Mouse (Mus musculus) liver (tissue): ENCODE measurements around the gene Gm43738.
A peak's percentile ranks its signal among the peaks of the same experiment; 100 is the strongest.
"Not testable (repeated sequence)": the region's sequence is repeated elsewhere in the genome, so short reads cannot be mapped to it uniquely, and the experiment has no call there.

Experiments used
- DNase-seq: peaks from one replicate; pipeline ENCODE4 v3.0.0-alpha.2; 2020; ENCODE audit warnings: mixed read lengths

The Gm43738 gene

GRCm38 (mm10) chr3:89101812-89102494, 1.1 kb upstream of the Gm43738 start, which contains the start of gene Fdps:
Fdps (minus strand) TSS chr3:89101959.
- DNase-seq: peak; percentile 97

DNA sequence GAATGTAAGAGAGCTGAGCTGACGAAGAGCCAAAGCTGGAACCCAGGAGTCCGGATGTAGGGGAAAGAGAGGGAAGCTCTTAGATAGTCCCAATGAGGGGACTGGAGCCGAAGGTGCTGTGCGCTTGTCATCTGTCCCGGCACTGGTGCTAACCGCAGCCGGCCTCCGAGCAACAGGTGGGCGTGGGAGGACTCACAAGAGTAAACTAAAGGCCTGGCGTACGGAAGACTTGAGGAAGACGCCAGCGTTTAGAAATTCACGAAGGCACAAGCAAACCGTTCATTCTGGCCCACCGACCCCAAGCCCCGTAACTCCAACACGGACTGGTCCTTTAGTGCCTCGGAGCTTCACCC, 536 bp upstream of the Gm43738 start:
- DNase-seq: no peak

GRCm38 (mm10) chr3:89094021-89094420, 6.9 kb downstream of the Gm43738 start:
- no peak for DNase-seq

DNA sequence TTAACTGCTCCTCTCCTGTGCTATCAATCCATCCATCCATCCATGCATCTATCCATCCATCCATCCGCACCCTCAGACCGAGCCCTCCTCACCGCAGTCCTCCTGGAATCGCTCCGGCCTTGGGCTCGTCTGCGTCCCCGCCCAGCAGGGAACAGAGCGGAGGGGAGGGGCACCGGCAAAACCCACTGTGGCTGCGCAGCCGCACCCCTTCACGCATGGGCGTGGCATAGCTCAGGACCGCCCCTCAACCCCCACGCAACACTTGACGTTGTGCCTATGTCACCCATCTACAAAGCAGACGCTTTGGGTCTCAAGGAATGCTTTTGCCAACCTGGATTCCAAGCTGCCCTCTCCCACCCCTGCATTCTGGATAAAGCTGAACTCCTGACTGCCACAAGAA, 7.7 kb downstream of the Gm43738 start, which contains the start of gene Rusc1:
Gene Rusc1, minus strand, starts transcription at position 137 of the 400 bp plus-strand sequence.
- peak; percentile 87 for DNase-seq

DNA sequence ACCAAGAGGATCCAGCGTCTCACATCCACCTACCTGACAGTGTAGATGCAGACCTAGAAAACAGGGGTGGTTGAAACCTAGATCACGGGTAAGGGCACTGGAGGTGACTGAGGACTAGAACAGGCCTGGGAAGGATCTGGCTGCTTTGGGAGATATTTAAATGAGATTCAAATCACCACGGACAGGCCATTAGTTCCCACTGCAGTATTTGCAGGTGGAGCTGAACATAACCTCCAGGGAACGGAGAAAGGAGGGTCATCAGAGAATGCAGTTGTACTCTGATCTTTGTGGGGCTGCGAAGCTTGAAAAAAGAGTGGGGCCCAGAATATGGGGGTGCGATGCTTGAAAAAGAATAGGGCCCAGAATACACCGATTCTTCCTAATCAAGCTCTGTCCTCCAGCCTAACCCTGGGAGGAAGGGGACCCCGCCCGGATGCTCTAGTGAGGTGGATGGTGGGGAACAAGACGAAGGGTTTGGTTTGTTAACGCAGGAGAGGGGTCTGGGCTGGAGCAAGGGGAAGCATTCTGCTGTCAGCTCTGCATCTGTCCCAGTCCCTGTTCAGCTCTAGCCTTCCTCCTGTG, 8.3 kb downstream of the Gm43738 start:
- no peak for DNase-seq

GRCm38 (mm10) chr3:89091811-89092508, 8.9 kb downstream of the Gm43738 start:
- DNase-seq: no peak

- peak; percentile 87 for DNase-seq
Measured at GRCm38 (mm10) chr3:89090694-89091655, 9.9 kb downstream of the Gm43738 start.

DNA sequence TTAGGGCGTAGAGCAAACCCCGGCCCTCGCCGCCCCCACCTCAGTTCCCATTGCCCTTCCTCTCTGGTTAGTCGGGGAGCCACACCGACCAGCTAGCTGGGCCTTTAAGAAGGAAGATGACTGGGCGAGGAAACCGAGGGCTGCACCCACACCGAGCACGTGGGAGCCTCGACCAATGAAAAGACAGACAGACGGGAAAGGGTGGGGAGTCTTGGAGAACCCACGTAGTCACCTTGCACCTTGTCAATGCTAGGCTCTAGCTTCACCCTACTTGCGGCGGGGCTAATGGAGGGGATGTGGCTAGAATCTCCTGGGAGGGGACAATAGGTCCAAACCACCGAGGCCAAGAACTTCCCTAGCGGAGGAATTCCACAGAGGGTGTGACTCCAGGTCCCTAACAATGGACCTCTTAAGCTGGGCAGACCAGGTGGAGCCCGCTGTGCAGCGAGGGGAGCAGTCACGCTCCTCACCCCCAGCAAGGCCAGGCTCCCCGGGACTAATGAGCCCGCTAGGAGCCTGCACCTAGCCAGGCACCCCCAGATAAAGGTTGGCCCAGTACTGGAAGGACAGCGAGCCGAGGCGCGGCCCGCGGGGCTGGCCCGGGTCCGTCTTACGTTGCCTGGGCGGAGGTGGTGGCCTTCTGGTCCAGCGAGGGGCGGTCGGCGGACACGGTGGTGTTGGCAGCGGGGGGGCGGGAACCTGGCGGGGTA, 10.9 kb downstream of the Gm43738 start:
- DNase-seq: peak; percentile 90

- no peak for DNase-seq
Measured at GRCm38 (mm10) chr3:89088974-89089373, 11.9 kb downstream of the Gm43738 start.

DNA sequence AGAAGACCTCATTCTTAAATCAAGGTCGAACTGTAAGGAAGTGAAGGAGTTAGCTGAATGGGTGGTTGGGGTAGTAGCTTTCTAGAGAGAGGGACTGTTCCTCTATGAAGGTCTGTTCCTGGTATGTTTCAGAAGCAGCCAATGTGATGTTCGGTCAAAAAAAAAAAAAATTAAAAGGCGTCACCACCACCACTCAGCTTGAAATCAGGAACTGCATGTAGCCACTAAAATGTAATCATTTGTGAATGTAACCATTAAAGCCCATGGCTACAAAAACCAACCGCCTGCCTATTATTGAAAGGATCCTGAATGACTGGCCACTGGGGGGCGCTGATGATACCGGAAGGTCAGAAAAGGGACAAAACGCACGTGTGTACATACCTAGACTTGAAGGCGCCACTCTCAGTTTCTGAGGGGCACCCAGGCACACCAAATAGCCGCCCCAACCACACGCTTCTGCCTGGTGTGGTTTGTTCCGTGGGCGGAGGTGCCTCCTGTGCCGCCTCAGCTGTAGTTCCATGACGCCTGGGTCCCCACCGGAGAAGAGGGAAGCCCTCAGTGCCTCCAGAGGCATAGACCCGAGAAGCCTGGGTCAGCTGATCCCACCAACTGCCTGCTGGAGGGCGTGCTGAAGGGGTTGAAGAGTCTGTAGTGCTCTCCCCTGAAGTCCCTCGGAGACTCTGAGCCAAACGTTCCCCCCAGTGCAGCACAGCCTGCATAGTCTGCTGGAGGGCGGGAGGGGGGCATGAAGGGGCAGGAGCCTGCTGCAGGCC, 13.4 kb downstream of the Gm43738 start:
- peak; percentile 89 for DNase-seq

GRCm38 (mm10) chr3:89084654-89085190, 16.2 kb downstream of the Gm43738 start:
- DNase-seq: no peak

DNA sequence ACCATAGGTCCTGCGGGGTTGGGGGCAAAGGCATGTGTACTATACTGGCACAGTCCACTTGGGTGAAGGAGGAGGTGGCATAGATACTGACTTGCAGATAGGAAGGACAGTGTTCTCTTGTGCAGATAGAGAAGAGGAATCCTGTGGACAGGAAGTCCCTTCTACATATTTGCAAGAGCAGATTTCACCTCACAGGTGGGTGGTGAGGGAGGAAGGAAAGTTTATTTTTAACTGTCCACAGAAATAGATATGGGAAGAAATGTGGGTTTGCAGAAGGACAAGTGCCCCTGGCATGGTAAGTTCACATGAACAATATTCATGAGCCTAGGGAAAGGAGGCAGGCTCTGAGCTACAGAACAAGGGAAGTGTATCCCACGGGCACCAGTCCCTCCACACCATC, 16.8 kb downstream of the Gm43738 start:
- no peak for DNase-seq

GRCm38 (mm10) chr3:89082287-89082686, 18.6 kb downstream of the Gm43738 start:
- DNase-seq: not testable (repeated sequence)

- DNase-seq: no peak
Measured at GRCm38 (mm10) chr3:89077383-89077782, 23.5 kb downstream of the Gm43738 start.

- no peak for DNase-seq
Measured at GRCm38 (mm10) chr3:89067265-89067664, 33.6 kb downstream of the Gm43738 start.

GRCm38 (mm10) chr3:89061696-89062095, 39.2 kb downstream of the Gm43738 start:
- DNase-seq: no peak

GRCm38 (mm10) chr3:89058783-89059182, 42.1 kb downstream of the Gm43738 start:
- peak; percentile 21 for DNase-seq

DNA sequence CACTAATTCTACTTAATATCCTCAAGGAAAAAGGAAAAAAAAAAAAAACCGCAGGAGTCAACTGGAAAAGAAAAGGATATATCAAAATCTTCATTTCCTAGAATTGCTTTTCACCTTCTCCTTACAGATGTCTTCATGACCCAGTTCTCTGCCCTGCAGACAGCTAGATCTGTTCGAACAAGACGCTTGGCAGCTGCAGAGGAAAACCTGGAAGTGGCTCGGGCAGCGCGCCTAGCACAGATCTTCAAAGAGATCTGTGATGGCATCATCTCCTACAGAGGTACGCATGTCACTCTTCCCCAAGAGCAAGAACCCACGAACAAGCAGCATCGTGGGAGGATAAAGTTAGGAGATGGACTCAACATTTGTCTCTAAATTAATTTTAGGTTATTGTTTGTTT, 42.5 kb downstream of the Gm43738 start:
- DNase-seq: no peak

- no peak for DNase-seq
Measured at GRCm38 (mm10) chr3:89043359-89043758, 57.5 kb downstream of the Gm43738 start.
